Mouse (Mus musculus): ENCODE measurements around the gene Bckdha.

GRCm38 (mm10) chr7:25645074-25645473, 13.7 kb downstream of the Bckdha start:
- TF ChIP-seq CTCF (IDR thresholded peaks at IDR 0.05; ENCODE audit: low read depth) (no peak), EP300 (IDR thresholded peaks at IDR 0.05; ENCODE audit: low read depth) (no peak)

All from liver, embryonic 14.5 days (tissue).